Mouse (Mus musculus) MEL (cell line): ENCODE measurements at regions not wholly inside any gene's neighbourhood (a gene's known extent, or its start where the extent isn't known, plus 50 kb on each side); places are given as distances from the start of the nearest gene placed in this dataset.

Experiments
- JUND ChIP-seq: IDR thresholded peaks from 2 replicates; pipeline ENCODE4 v1.6.1; 2011; ENCODE audit warnings: low read depth, mild to moderate bottlenecking, improper control_type of control experiment, low read length
- TAL1 ChIP-seq: IDR thresholded peaks from 2 replicates; pipeline ENCODE4 v1.6.1; 2012; ENCODE audit warnings: mild to moderate bottlenecking, inconsistent platforms, low read length, moderate library complexity, mixed read lengths

DNA sequence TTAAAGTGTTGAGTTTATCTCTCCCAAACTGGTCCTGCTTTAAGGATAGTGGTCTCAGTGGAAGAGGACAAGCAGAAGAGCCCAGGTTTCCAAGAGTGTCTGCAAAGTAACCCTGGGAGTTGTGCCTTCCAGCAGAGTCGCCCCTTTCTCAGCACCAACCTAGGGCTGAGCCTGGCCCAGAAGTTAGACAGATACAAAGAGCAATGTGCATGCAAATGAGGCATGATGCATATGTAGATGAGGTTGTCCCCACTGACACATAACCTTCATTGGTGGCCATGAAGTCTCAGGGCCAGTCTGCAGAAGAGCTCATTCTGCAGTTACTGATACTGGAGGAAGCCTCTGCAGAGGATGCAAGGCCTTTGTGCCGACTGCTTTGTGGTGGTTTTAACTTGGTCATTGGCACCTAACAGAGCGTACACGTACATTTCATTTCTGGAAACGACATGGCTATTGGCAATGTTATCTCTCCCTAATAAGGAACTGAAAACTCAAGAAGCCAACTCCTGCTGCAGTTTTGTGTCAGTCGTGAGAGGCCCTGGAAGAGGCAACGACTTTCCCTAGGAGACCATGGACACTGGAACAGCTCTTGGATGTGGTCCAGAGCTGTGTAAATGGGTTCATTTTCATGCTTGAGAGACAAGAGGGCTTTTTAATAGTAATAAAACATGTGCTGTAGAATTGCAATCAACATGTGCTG, 103.9 kb upstream of the Ppp2r2d start:
- TF ChIP-seq TAL1: no peak
- TF ChIP-seq JUND: no peak
